ENCODE assay signal across 31 mouse cellular contexts in the genomic region with DNA sequence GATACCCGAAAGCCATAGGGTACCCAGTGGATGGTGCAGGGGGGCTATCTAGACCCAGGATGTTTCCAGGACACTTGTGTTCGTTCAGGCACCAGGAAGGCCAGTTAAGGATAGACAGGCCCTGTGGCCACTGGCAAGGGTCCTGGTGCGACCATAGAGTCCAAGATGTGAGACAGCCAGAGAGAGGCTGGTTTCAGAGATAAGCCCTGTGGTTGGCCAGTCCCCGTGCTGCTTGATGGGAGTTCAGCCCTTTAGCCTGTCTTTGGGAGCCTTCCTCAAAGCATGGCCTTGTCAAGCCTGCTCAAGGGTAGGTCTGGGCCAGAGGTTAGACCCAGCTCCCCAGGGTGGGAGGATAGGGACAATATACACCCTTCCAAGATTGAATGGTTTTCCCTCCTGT.
A peak's percentile ranks its signal among the peaks of the same experiment; 100 is the strongest.
DNase-seq lines count a peak whose midpoint lies in the region; ATAC-seq and TF ChIP-seq lines count a peak whose summit lies in the region.
"Had no signal": no experiment of that assay in that cellular context is flagged by ENCODE, and none has a peak within 500 bp of the region (broad histone marks: within the 10 kb centered on the region; RNA-seq: fewer than 3 reads in every experiment).

No protein-coding gene starts in this region.

- intact Hi-C loops in left cerebral cortex, postnatal 14 days (cut with DNase I): no loop called here

- 85% methylated on average over 4 of the region's 4 CpGs for WGBS in hindbrain, embryonic 10.5 days
- 81% methylated on average over 4 of the region's 4 CpGs for WGBS in hindbrain, embryonic 14.5 days
- 49% methylated on average over 4 of the region's 4 CpGs for WGBS in liver, embryonic 11.5 days
- 24% methylated on average over 4 of the region's 4 CpGs for WGBS in liver, embryonic 16.5 days (ENCODE audit: insufficient replicate concordance)
- WGBS in stomach, postnatal 0 days: 88% methylated on average over 4 of the region's 4 CpGs

- no peak overlapping the region for H3K9ac ChIP-seq in hindbrain, embryonic 14.5 days
- H3K9ac ChIP-seq in liver, embryonic 11.5 days (ENCODE audit: low read depth, low read length): peak overlapping the region; percentile 30; the same call in 1 of the 2 replicates
- H3K9ac ChIP-seq in liver, embryonic 16.5 days (ENCODE audit: low read depth, low read length): peak overlapping the region; percentile 33
- no peak overlapping the region for H3K9ac ChIP-seq in stomach, postnatal 0 days (ENCODE audit: low read length)
- H3K9ac ChIP-seq: embryonic facial prominence, embryonic 13.5 days; hindbrain, embryonic 12.5 days; limb, embryonic 13.5 days; midbrain, embryonic 12.5 days; neural tube, embryonic 13.5 days had no signal

- peaks cover 82% of the 10 kb centered on the region for H3K4me1 ChIP-seq in hindbrain, embryonic 10.5 days (replicated peaks)
- H3K4me1 ChIP-seq in hindbrain, embryonic 14.5 days (replicated peaks; ENCODE audit: control insufficient read depth, insufficient read depth, low read length): peaks cover 28% of the 10 kb centered on the region
- peaks cover 69% of the 10 kb centered on the region for H3K4me1 ChIP-seq in liver, embryonic 11.5 days (replicated peaks; ENCODE audit: control insufficient read depth, insufficient read depth, low read length)
- peaks cover 76% of the 10 kb centered on the region for H3K4me1 ChIP-seq in liver, embryonic 16.5 days (ENCODE audit: control insufficient read depth, low read depth, low read length)
- no peaks in the 10 kb centered on the region for H3K4me1 ChIP-seq in stomach, postnatal 0 days (replicated peaks; ENCODE audit: control insufficient read depth, insufficient read depth)

- DNase-seq in hindbrain, embryonic 10.5 days (ENCODE audit: low spot score): no peak
- DNase-seq in hindbrain, embryonic 14.5 days (ENCODE audit: low spot score): no peak
- DNase-seq in liver, embryonic 11.5 days (ENCODE audit: low spot score): no peak
- DNase-seq in cerebellum, adult 11-12 months: no peak
- DNase-seq in left cerebral cortex, postnatal 14 days (ENCODE audit: low spot score in 2 of 2): no peak
- no peak for DNase-seq in stomach, postnatal 0 days (ENCODE audit: low spot score)
- DNase-seq: adrenal gland, postnatal 25 days; cerebellum, adult 2 months; cerebellum, postnatal 14 days; embryo, embryonic 11 days; gastrocnemius, postnatal 25 days; heart, adult 18-20 months; kidney, adult 9 months; kidney, postnatal 14 days; lung, adult 2 months; lung, postnatal 10 days; right cerebral cortex, postnatal 4 days; thymus, adult 2 months; thymus, postnatal 36 days had no signal

- peaks cover 23% of the 10 kb centered on the region for H3K27me3 ChIP-seq in hindbrain, embryonic 10.5 days (ENCODE audit: insufficient read depth, poor library complexity, severe bottlenecking)
- no peaks in the 10 kb centered on the region for H3K27me3 ChIP-seq in hindbrain, embryonic 14.5 days (ENCODE audit: control insufficient read depth, insufficient read depth, low read length)
- no peaks in the 10 kb centered on the region for H3K27me3 ChIP-seq in liver, embryonic 11.5 days (replicated peaks; ENCODE audit: control insufficient read depth, insufficient read depth, low read length)
- H3K27me3 ChIP-seq in liver, embryonic 16.5 days (ENCODE audit: control insufficient read depth, insufficient read depth, low read depth, low read length): no peaks in the 10 kb centered on the region
- no peaks in the 10 kb centered on the region for H3K27me3 ChIP-seq in stomach, postnatal 0 days (ENCODE audit: control insufficient read depth, insufficient read depth, low read length)
- H3K27me3 ChIP-seq: neural tube, embryonic 13.5 days had no signal

- H3K9me3 ChIP-seq in hindbrain, embryonic 10.5 days: no peaks in the 10 kb centered on the region
- no peaks in the 10 kb centered on the region for H3K9me3 ChIP-seq in hindbrain, embryonic 14.5 days (ENCODE audit: control insufficient read depth, low read length)
- H3K9me3 ChIP-seq in liver, embryonic 11.5 days (ENCODE audit: control insufficient read depth, low read length): no peaks in the 10 kb centered on the region
- no peaks in the 10 kb centered on the region for H3K9me3 ChIP-seq in liver, embryonic 16.5 days (replicated peaks; ENCODE audit: control insufficient read depth, low read length)
- no peaks in the 10 kb centered on the region for H3K9me3 ChIP-seq in stomach, postnatal 0 days (ENCODE audit: control insufficient read depth, low read length)
- H3K9me3 ChIP-seq: embryonic facial prominence, embryonic 13.5 days; hindbrain, embryonic 12.5 days; limb, embryonic 13.5 days; midbrain, embryonic 12.5 days; neural tube, embryonic 13.5 days had no signal

- peak overlapping the region; percentile 17; the same call in 1 of the 2 replicates for H3K27ac ChIP-seq in hindbrain, embryonic 10.5 days
- no peak overlapping the region for H3K27ac ChIP-seq in hindbrain, embryonic 14.5 days
- peak overlapping the region; percentile 13; the same call in 1 of the 2 replicates for H3K27ac ChIP-seq in liver, embryonic 11.5 days (ENCODE audit: low read depth, low read length)
- peak overlapping the region; percentile 49 for H3K27ac ChIP-seq in liver, embryonic 16.5 days (ENCODE audit: low read length)
- no peak overlapping the region for H3K27ac ChIP-seq in stomach, postnatal 0 days (replicated peaks)
- H3K27ac ChIP-seq: embryonic facial prominence, embryonic 13.5 days; hindbrain, embryonic 12.5 days; limb, embryonic 13.5 days; macrophage; midbrain, embryonic 12.5 days; neural tube, embryonic 13.5 days had no signal

- no peaks in the 10 kb centered on the region for H3K36me3 ChIP-seq in hindbrain, embryonic 10.5 days
- H3K36me3 ChIP-seq in hindbrain, embryonic 14.5 days (replicated peaks; ENCODE audit: control insufficient read depth, insufficient read depth): no peaks in the 10 kb centered on the region
- no peaks in the 10 kb centered on the region for H3K36me3 ChIP-seq in liver, embryonic 11.5 days (ENCODE audit: control insufficient read depth, insufficient read depth, low read length)
- no peaks in the 10 kb centered on the region for H3K36me3 ChIP-seq in liver, embryonic 16.5 days (ENCODE audit: control insufficient read depth, insufficient read depth)
- H3K36me3 ChIP-seq in stomach, postnatal 0 days (ENCODE audit: control insufficient read depth, insufficient read depth, low read length): no peaks in the 10 kb centered on the region
- H3K36me3 ChIP-seq: embryonic facial prominence, embryonic 13.5 days; hindbrain, embryonic 12.5 days; limb, embryonic 13.5 days; midbrain, embryonic 12.5 days; neural tube, embryonic 13.5 days had no signal

- no peak overlapping the region for H3K4me2 ChIP-seq in hindbrain, embryonic 14.5 days (replicated peaks)
- peak overlapping the region; percentile 9; the same call in 1 of the 2 replicates for H3K4me2 ChIP-seq in liver, embryonic 11.5 days
- H3K4me2 ChIP-seq in liver, embryonic 16.5 days (ENCODE audit: low read depth, low read length): no peak overlapping the region
- H3K4me2 ChIP-seq in stomach, postnatal 0 days (replicated peaks; ENCODE audit: low read depth): no peak overlapping the region
- H3K4me2 ChIP-seq: embryonic facial prominence, embryonic 13.5 days; hindbrain, embryonic 12.5 days; limb, embryonic 13.5 days; midbrain, embryonic 12.5 days; neural tube, embryonic 13.5 days had no signal

- no peak for TF ChIP-seq EP300 in stomach, postnatal 0 days (optimal IDR thresholded peaks at IDR 0.05)

- ATAC-seq in hindbrain, embryonic 14.5 days (ENCODE audit: low FRiP score): no peak
- ATAC-seq in common myeloid progenitor, adult 5-6 weeks (replicated peaks; ENCODE audit: low read depth, poor library complexity, severe bottlenecking): 0 out of 2 replicates have a peak, but pooled peaks have one; percentile 9
- ATAC-seq in liver, embryonic 11.5 days (replicated peaks; ENCODE audit: low FRiP score): no peak
- ATAC-seq in liver, embryonic 16.5 days (ENCODE audit: low read depth): no peak
- ATAC-seq in stomach, postnatal 0 days (ENCODE audit: low FRiP score, low TSS enrichment): no peak
- ATAC-seq: CD4-positive, CD25-positive, alpha-beta regulatory T cell, adult 4 months; forebrain, embryonic 14.5 days; intestine, postnatal 0 days had no signal

- no peak for TF ChIP-seq CTCF in stomach, postnatal 0 days (IDR thresholded peaks at IDR 0.05; ENCODE audit: low read depth)

- H3K4me3 ChIP-seq in hindbrain, embryonic 10.5 days: no peak overlapping the region
- no peak overlapping the region for H3K4me3 ChIP-seq in hindbrain, embryonic 14.5 days (replicated peaks; ENCODE audit: low read length)
- H3K4me3 ChIP-seq in liver, embryonic 11.5 days (ENCODE audit: low read depth, low read length): no peak overlapping the region
- H3K4me3 ChIP-seq in liver, embryonic 16.5 days (ENCODE audit: low read depth, low read length): no peak overlapping the region
- no peak overlapping the region for H3K4me3 ChIP-seq in stomach, postnatal 0 days (ENCODE audit: low read depth, low read length)
- H3K4me3 ChIP-seq: embryonic facial prominence, embryonic 13.5 days; erythroblast, embryonic 14.5 days; hindbrain, embryonic 12.5 days; limb, embryonic 13.5 days; midbrain, embryonic 12.5 days; neural tube, embryonic 13.5 days had no signal

Comparison
In these comparisons a context has a peak if more than half of its experiments do, and no peak if none do; other contexts are left out.
1. H3K27ac ChIP-seq: peak in hindbrain, embryonic 10.5 days (single experiment), liver, embryonic 11.5 days (single experiment) and liver, embryonic 16.5 days (single experiment); none in hindbrain, embryonic 14.5 days (single experiment) and stomach, postnatal 0 days (single experiment).
2. H3K9ac ChIP-seq: peak in liver, embryonic 11.5 days (single experiment) and liver, embryonic 16.5 days (single experiment); none in hindbrain, embryonic 14.5 days (single experiment) and stomach, postnatal 0 days (single experiment).